Mouse (Mus musculus) natural killer cell, adult 2 months (primary cell): ENCODE data around the gene Rpa3.

Experiments
- DNase-seq, 2 experiments: peaks; one replicate each; pipeline ENCODE4 v3.0.0; 2022; ENCODE audit warnings: low spot score in 2 of 2

Rpa3 gene

DNA sequence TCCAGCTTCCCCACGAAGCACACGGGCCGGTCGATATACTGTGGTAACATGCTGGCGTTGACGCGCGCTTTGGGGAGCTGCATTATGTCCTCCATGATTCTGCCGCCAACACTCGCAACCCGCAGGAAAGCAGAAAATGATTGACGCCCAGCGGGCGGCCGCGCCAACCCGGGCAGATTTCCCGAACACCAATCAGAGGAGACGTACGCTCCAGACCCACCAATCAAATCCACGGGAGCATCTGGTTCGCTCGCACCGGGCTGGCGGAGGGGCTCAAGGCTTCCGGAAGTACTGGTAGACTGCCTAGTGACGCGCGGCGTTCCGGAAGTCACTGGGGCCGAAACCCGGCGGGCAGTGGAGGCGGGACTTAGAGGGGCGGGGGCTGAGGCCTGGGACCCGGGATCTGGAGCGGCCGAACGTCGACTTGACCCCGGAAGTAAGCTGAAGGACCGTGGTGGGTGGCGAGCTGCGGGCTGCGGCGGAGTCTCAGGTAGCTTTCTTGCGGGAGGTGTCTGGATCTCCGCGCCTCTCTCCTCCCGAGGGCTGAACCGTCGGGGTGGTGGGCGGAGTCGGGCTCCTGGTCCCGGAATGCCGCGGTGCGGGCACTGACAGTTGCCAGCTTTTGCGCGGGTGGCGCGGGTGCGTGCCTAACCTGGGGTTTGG, at the start of gene Rpa3, which contains the start of the genes Umad1 and Gm45062:
Rpa3 (minus strand) TSS at position 170 of the 663 bp plus-strand sequence.
Umad1 (plus strand) TSS at position 285 of the 663 bp plus-strand sequence.
Gm45062 (plus strand) TSS at position 447 of the 663 bp plus-strand sequence.
- DNase-seq, result peak; percentile 96

DNA sequence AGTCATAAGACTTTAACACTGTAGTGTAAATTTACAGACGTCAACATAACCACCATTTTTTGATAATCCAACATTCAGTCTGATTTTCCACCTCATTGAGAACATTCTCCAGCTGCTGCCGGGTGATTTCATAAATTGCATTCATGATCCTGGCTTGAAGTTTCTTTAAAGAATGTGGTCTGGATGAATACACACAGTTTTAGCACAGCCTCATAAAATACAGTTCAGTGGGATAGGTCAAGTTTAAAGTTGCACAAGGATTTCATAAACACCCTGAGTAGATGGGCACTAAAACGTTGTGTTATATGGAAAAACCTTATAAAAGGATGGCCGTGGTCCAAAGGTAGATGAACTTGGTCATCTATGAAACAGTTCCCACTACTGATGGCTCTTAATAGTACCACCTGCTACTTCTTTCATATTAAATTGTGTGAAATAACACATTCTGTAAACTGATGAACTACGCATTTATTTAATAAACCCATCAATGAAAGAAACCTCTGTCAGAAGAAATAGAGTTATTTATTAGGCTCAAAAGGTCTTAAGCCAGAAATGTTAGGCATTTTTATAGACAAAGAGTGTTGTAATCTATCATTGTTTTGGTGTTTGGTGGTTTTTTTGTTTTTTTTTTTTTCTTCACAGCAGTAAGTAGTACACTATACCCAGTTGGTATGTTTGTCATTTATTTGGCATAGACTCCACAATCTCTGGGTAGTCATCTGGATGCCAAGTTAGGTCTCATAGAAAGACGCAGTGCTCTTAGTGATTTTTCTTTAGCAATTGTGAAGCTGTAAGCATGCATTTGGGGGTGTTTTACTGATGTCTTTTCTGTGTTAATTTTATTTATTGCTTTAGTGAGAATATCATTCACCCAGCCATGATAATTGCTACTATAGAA, 49.2 kb upstream of the Rpa3 start:
- no peak for DNase-seq

DNA sequence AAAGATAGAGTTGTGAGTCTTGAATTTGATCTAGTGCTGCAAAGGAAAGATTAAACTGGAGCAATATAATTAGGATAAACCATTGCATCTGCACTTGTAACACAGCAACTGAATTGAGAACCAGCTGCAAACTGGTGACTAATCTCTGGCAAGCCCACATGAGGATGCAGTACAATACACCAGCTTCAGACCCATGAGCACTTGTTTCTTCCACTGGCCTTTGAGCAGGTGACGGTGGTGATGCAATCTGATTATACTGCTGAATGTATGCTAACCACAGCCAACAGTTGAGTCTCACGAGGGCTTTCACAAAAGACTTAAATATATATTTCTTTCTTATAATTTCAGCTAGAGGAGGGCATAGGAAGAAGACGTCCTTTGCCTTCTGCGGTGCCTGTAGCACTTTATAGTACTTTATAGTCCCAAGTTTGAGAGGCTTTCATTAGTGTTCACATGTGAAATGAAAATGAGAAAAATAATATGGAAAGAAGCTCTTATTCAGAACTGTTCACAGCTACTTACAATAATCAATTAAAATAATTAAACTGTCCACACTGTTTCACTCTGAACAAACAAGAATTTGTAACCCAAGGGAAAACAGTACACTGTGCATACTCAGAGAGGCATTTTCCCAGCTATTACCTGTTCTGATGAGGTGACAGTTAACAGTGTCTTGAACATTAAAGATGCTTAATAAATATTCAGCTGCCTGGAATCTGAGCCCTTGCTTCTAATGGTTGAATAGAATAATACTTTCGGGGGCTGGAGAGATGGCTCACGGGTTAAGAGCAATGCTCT, 40.3 kb upstream of the Rpa3 start:
- no peak for DNase-seq

DNA sequence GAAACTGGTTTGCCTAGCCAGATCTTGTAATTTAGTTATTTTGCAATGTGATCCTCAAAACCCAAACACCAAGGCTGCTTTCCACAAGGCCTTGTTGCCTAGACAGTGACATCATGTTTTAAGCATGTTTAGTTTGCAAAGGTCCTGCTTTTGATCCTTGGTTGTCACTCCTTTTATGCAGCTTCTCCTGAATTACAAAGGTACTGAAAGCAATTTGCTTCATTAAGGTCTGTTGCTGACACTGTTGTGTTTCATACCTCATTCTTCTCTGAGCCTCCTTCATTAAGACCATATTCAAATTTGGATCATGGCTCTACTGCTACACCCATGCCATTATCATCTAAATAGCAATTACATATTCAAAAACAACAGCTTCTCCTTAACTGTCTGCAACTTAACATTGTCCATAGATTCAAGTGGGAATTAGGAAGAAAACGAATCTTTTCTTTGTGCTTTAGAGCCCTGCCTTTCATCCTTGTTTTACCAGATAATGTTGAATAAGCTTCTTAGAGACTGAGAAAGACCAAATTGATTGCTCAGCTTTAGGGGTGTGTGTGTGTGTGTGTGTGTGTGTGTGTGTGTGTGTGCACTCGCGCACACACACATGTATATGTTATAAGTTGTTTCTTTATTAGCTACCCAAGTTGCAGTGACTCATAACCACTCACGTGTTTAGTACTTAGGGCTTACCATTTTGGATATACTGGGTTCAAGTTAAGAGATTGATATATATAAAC, 35.2 kb upstream of the Rpa3 start:
- DNase-seq, result no peak

DNA sequence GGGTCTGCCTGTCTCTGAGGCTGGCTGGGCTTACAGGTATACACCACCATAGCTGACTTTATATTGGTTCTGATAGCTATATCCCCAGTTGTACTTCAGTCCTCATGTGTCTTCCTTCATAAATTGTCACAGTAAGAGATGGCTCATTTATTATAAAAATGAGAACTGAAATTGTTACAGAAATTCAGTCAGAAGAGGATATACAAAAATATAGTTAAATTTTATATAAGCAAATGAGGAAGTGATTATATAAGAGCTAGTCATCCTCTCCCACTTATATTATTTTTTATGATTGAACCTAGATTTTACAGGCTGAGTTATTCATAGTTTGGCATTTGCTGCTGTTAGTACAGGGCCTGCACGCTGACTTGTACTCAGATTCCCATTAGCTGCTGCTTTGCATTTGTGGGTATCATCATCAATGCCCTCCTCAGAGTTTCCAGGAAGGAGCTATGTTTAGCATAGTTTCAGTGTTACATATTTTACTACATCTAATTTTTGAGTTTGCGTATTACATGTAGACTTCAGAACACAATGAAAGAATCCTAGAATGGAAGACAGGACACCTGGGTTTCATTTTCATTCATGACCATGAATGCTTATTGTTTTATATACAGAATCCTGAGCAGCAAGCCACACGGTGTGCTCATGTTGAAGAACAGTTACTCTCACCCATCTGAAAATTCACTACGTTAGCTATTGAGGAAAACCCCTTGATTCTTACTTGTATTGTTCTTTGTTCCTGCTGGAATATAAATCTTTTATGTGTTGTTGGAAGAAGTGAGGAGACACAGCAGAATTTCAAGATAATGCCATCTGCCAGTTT, 30.0 kb upstream of the Rpa3 start:
- no peak for DNase-seq

DNA sequence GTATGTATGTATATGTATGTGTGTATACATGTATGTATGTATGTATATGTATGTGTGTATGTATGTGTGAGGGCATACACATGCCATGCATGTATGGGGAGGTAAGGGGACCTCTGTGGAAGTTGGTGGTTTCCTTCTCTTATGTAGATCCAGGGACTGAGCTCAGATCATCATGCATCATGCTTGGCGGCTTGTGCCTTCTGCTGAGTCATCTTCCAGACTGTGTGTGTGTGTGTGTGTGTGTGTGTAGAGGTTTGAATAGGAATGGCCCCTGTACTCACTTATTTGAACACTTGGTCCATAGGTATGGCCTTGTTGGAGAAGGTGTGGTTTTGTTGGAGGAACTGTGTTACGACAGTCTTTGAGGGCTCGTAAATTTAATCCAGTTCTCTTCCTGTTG, 27.2 kb upstream of the Rpa3 start:
- no peak for DNase-seq

DNA sequence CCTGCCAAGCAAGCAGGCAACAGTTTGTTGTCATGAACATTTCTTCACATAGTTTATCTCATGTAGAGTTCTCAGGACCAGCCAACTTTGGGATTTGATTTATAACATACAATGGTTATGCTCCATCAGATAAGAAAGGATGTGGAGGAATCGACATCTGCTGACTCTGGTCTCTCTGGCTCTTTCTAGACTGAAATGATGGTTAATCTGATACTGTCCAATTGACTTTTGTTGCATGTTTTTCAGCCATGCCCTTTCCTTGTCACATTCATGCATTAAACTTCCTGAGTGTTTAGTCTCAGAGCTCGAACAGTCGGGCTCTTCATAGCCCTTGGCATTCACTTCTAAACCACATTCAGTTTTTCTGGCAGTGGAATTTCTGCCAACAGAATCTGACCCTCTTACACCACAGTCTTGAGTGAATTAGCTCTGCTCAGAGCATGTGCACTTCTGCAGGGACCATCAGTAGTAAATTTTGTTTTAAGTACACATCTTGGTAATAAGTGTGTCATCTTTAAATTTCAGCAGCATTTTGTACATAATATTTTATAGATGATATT, 26.5 kb upstream of the Rpa3 start:
- no peak for DNase-seq

DNA sequence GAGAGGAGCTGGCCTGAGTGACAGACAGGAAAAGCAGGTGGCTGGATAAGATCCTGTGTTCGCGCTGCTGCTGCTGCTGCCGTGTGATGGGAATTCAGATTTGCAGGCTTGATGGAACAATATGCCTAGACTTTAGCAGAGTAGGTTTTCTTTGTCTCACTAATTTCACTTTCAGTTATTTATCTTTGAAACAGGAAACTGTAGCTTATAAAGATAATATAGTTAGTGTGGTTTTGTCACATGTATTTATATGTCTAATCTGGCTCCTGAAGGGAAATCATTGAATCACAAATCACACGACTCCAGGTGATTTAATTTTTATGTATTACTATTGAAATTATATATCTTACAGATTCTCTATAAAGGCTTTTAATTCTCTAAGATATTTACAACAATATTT, 24.3 kb upstream of the Rpa3 start:
- no peak for DNase-seq

DNA sequence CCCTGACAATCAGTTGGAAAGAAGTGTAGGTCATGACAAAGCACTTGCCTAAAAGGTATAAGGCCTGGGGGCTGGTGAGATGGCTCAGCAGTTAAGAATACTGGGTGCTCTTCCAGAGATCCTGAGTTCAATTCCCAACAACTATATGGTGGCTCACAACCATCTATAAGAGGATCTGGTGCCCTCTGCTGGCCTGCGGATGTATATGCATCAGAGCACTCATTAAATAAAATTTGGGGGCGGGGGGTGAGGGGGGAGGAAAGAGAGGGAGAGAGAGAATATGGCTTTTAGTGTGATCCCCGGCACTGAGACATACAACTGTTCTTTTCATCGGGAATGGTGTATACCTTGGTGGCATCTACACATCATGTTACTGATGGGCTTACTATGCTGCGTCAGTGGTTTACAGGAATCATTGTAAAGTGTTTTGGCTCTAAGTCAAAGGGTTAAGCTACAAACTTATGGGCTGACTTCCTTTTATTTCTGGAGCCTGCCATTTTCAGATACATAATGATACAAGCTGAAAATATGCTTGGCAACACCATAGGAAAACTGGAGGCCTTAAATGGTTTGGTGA, 19.5 kb upstream of the Rpa3 start:
- DNase-seq, result peak in 1 of 2 experiments; percentile 28

DNA sequence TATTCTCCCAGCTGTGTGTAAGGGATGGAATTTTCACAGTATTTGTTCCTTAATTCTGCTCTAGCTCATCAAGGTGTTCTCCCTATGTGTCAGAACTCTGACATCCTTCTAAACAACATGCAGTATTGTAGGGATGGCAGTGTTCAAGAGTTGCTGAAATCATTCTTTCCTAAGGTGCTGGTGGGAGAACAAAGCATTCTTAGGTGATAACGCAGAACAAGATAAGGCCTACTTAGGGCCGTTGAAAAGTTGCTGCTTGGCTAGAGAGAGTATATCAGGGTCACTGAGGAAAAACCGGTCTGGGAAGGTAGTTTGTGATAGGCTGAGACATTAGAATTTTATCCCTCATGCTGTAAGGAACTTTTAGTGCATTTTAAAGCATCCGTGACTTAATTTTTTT, 17.5 kb upstream of the Rpa3 start:
- DNase-seq, result no peak

DNA sequence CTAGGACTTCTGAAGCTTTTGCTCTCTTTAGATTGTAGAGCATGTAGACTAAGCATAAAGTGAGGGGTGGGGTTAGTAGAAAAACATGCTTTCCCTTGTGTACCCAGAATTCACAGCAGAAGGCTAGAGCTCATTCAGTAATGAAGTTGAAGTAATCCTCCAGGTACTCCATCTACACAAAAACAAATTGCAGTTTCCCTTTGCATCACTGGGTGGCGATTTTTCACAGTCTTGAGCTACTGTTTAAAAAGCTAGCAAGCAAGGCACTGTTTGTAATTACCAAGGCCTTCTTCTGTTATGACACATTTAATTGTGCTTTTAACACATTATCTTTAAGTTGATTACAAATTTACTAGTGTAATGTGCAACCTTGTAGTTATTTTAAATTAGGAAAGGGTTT, 16.1 kb upstream of the Rpa3 start:
- DNase-seq, result peak; percentile 48 to 69

DNA sequence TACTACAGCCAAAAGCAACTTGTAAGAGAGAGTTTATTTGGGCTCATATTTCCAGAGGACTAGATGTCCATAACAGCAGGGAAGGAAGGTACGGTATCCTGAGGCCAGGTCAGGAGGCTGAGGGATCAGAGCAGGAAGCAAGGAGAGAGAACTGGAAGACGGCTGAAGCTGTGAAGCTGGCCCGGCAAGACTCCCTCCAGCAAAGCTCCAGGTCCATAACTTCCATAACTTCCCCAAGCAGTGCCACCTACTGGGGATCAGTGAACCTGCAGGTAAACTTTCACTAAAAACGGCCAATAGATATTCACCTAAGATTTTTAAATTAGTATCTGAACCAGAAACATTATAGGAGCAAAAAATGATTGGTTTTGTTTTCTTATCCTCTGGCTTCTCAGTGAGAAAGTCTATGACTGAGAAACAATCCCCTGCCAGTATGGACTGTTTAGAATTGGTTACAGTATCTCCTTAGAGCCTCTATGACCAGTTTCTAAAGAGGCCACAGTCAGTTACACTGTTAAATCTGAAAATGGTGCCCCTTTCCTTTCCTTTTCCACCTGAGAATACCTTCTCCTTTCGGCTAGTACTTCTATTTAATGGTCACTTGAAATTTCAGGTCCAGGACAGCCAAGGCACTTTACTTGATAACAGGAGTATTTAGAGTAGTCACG, 15.5 kb upstream of the Rpa3 start:
- peak; percentile 27 to 53 for DNase-seq

DNA sequence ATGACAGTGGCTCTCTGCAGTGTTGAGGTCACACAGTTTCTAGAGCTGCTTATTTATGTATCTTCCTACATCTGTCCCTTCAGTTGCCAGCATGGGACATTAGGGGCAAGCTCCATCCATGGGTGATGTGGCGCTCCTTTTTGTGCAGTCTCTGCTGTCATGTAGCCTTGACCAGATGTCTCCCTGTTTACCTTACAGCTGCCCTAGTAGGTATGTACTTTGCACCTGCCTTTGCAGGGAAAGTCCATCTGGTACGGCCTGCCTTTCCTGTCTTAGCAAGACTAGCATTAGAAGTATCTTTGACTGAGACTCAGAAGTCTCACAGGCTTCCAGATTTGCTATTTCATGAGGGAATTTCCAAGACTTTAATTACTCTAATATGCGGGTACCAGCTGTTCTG, 12.1 kb upstream of the Rpa3 start:
- no peak for DNase-seq

DNA sequence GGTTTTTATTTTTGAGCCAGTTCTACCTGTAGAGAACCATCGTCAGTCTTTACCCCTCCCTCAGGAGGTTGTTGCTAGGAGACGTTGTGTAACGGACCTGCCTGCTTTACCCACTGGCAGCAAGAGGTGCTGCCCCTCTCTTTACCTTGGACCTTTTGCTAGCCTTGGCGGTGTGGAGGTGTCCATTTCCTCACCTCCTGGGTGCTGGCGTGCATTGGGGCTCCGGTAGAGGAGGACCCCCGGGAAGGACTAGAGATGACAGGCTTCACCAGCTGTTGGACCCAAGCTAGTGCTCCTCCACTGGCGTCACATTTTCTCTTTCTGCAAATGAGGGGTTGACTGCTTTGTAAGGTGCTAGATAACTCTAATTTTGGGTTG, 683 bp upstream of the Rpa3 start:
- DNase-seq, result no peak

DNA sequence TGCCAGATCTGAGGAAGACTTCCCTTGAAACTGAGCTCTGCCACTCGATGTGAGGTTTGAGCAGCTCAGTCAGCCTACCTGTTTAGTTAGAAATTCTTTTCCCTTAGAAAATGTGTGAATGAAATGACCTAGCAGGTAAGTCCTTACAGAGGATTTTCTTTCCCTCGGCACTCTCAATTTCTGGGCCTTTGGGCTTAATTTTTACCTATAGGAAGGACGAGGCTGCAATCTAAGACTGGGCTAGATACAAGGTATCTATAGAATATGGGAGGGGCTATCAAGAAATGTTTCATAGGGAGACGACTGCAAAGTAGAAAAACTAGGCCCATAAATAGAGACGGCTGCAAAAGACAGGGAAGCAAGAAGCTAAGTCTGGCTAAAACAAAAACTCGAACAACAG, 657 bp downstream of the Rpa3 start:
- DNase-seq, result no peak

DNA sequence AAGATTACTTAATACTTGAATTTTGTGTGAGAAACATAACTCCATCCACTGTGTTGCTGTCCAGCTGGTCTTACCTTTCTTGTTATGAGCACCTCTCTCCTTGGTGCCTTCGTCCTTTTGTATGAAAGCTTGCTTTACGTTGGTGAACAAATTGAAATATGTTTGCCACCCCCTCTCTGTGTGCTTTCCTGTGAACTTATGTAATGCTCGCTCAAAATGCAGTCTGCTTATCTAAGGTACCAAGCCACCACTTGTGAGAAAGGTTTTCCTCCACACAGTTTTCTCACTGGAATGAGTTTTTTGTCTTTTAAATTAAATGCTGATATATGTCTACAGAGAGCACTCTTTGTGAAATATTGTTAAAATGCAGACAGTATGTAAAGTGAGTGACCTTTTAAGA, 30.4 kb downstream of the Rpa3 start:
- DNase-seq, result no peak

DNA sequence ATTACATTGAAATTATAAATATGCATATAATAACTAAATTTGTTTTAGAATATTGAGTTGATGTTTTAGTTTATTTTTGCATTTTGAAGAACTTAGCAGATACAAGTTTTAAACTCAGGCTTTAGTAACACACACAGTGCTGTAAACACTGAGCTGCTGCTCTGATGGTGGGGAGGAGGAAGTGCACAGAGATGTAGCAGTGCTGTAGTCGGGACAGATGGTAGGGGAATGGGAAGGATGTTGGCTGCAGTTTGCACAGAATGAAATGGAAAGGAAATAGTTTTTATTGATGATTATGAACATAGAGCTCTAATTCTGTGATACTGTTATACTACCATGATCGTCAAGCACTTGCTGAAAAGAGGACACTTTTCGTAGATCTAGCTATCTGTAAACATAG, 31.9 kb downstream of the Rpa3 start:
- DNase-seq, result no peak

DNA sequence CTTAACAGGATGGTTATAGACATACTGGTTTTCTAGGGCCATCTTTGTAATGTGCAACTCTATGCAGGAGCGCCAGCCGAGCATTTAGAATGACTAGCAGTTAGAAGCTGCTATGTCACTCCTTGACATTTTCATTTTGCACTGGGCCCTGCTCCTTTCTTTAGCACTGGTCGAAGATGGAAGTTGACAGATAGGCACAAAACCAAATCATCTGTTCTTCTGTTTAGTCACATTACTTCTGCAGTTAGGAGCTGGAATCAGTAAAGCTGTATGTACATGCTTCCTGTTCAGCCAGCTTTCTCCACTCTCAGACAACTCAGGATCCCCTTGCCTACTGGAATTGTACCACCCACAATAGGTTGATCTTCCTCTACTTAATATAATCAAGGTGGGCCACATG, 48.3 kb downstream of the Rpa3 start:
- DNase-seq, result no peak

DNA sequence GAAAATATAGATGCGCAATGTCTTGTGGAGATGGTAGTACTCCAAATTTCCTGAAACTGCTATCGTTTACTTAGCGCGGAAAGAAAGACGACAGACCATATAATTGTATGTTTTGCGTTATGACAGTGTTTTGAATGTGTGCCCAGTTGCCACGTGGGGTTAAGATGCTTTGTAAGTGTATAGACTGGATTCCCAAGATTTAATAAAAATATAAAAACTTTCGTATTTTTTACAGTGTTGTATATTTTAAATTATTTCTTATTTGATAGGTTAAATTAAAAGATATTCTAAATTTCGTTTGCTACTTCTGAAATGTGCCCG, 49.1 kb downstream of the Rpa3 start:
- DNase-seq, result no peak
